Mouse (Mus musculus) hindbrain, embryonic 11.5 days (tissue): ENCODE results near the gene Ptpn14. TPM values are rescaled to one million over a fixed set of nuclear protein-coding genes. Genes with fewer than 3 reads are reported as not detected.

Source experiments
- ATAC-seq: fragments of 200-750 bp; cut with Nextera tagmentation; 2 replicates; pipeline ENCODE4 v1.8.0; 2017; ENCODE audit warnings: mild to moderate bottlenecking, moderate TSS enrichment, moderate library complexity; ENCODE audit not compliant: low FRiP score
- DNase-seq: peaks from one replicate; pipeline ENCODE4 v3.0.0-alpha.2; 2015; ENCODE audit warnings: low spot score
- H3K27ac ChIP-seq: fragments of 300-500 bp; sonication (generic); 2 replicates; pipeline ENCODE4 v1.5.1; 2014; ENCODE audit warnings: mild to moderate bottlenecking, low read depth, low read length
- H3K27me3 ChIP-seq: fragments of 300-500 bp; sonication (generic); 2 replicates; pipeline ENCODE4 v1.6.1; 2014; ENCODE audit warnings: mild to moderate bottlenecking, low read length, moderate library complexity, mixed read lengths; ENCODE audit not compliant: control insufficient read depth, insufficient read depth
- H3K36me3 ChIP-seq: fragments of 300-500 bp; sonication (generic); 2 replicates; pipeline ENCODE4 v1.6.1; 2014; ENCODE audit warnings: mild to moderate bottlenecking, low read length, moderate library complexity, mixed read lengths; ENCODE audit not compliant: control insufficient read depth, insufficient read depth
- H3K4me1 ChIP-seq: fragments of 300-500 bp; sonication (generic); replicated peaks from 2 replicates; pipeline ENCODE4 v1.6.1; 2014; ENCODE audit warnings: low read length, mixed read lengths; ENCODE audit not compliant: control insufficient read depth, insufficient read depth
- H3K4me2 ChIP-seq: fragments of 300-500 bp; sonication (generic); replicated peaks from 2 replicates; pipeline ENCODE4 v1.6.1; 2014; ENCODE audit warnings: mild to moderate bottlenecking, low read depth, low read length
- H3K4me3 ChIP-seq: fragments of 300-500 bp; sonication (generic); 2 replicates; pipeline ENCODE4 v1.5.1; 2014; ENCODE audit warnings: low read depth, low read length
- H3K9ac ChIP-seq: fragments of 300-500 bp; sonication (generic); 2 replicates; pipeline ENCODE4 v1.6.1; 2014; ENCODE audit warnings: low read depth, low read length
- H3K9me3 ChIP-seq: fragments of 300-500 bp; sonication (generic); 2 replicates; pipeline ENCODE4 v1.6.1; 2016; ENCODE audit warnings: low read length; ENCODE audit not compliant: control insufficient read depth
- WGBS: fragments of 180-500 bp; shearing (Covaris S2); extraction: QIAGEN DNeasy Blood & Tissue Kit; methylation state at CpG from one replicate; pipeline ENCODE4 v1.1.7; 2014; 5-methylcytosine and 5-hydroxymethylcytosine counted together
- polyA plus RNA-seq: library from polyadenylated mRNA; unstranded; fragments of >200 nt; fragmentation: Nextera tagmentation; extraction: Ambion mirVana; gene quantifications from 2 replicates; pipeline ENCODE4 v1.2.1, GENCODE M21; 2014

The Ptpn14 gene
- polyA plus RNA-seq, 1 experiment from 2014 or later: 7.2 TPM

- no peak overlapping the region for H3K27ac ChIP-seq
- no peak overlapping the region for H3K4me2 ChIP-seq
- H3K9me3 ChIP-seq: no peaks in the 10 kb centered on the region
- no peak for DNase-seq
- H3K4me1 ChIP-seq: no peaks in the 10 kb centered on the region; the same call in 1 of the 2 replicates
- no peak overlapping the region for H3K9ac ChIP-seq
- 72% methylated on average over 10 of the region's 10 CpGs for WGBS
- no peak overlapping the region for H3K4me3 ChIP-seq
- no peaks in the 10 kb centered on the region for H3K36me3 ChIP-seq
- ATAC-seq: no peak
- H3K27me3 ChIP-seq: no peaks in the 10 kb centered on the region
Measured at GRCm38 (mm10) chr1:189767164-189767563, 39.1 kb downstream of the Ptpn14 start.

GRCm38 (mm10) chr1:189767910-189768309 is 39.8 kb downstream of the Ptpn14 start:
- Histone ChIP-seq H3K27me3 (no peaks in the 10 kb centered on the region), H3K4me2 (no peak overlapping the region), H3K9me3 (no peaks in the 10 kb centered on the region), H3K4me1 (no peaks in the 10 kb centered on the region; the same call in 1 of the 2 replicates), H3K36me3 (no peaks in the 10 kb centered on the region), H3K9ac (no peak overlapping the region), H3K4me3 (no peak overlapping the region), H3K27ac (no peak overlapping the region)
- ATAC-seq (no peak), DNase-seq (no peak)
- WGBS: 69% methylated on average over 9 of the region's 9 CpGs

- Histone ChIP-seq H3K9ac (no peak overlapping the region), H3K27me3 (no peaks in the 10 kb centered on the region), H3K4me3 (no peak overlapping the region), H3K4me2 (no peak overlapping the region), H3K9me3 (no peaks in the 10 kb centered on the region), H3K4me1 (no peaks in the 10 kb centered on the region; the same call in 1 of the 2 replicates), H3K36me3 (no peaks in the 10 kb centered on the region), H3K27ac (no peak overlapping the region)
- ATAC-seq (no peak), DNase-seq (no peak)
- WGBS: 87% methylated on average over 3 of the region's 3 CpGs
Measured at GRCm38 (mm10) chr1:189770516-189770915, 42.4 kb downstream of the Ptpn14 start.

GRCm38 (mm10) chr1:189772707-189773106 is 44.6 kb downstream of the Ptpn14 start:
- Histone ChIP-seq H3K4me3 (no peak overlapping the region), H3K9me3 (no peaks in the 10 kb centered on the region), H3K4me1 (no peaks in the 10 kb centered on the region; the same call in 1 of the 2 replicates), H3K27ac (no peak overlapping the region), H3K36me3 (no peaks in the 10 kb centered on the region), H3K27me3 (no peaks in the 10 kb centered on the region), H3K9ac (no peak overlapping the region), H3K4me2 (no peak overlapping the region)
- ATAC-seq (no peak), DNase-seq (no peak)
- WGBS: 90% methylated on average over 10 of the region's 10 CpGs

GRCm38 (mm10) chr1:189774778-189775177 is 46.7 kb downstream of the Ptpn14 start:
- H3K27me3 ChIP-seq: no peaks in the 10 kb centered on the region
- H3K27ac ChIP-seq: no peak overlapping the region
- WGBS: 85% methylated on average over 1 of the region's 1 CpGs
- no peak for DNase-seq
- H3K9me3 ChIP-seq: no peaks in the 10 kb centered on the region
- H3K36me3 ChIP-seq: no peaks in the 10 kb centered on the region
- no peak overlapping the region for H3K4me2 ChIP-seq
- no peak overlapping the region for H3K9ac ChIP-seq
- H3K4me3 ChIP-seq: no peak overlapping the region
- ATAC-seq: no peak
- no peaks in the 10 kb centered on the region for H3K4me1 ChIP-seq

- ATAC-seq: no peak
- no peak overlapping the region for H3K27ac ChIP-seq
- H3K9ac ChIP-seq: no peak overlapping the region
- DNase-seq: no peak
- WGBS: 83% methylated on average over 6 of the region's 6 CpGs
- H3K27me3 ChIP-seq: no peaks in the 10 kb centered on the region
- no peaks in the 10 kb centered on the region for H3K9me3 ChIP-seq
- no peak overlapping the region for H3K4me2 ChIP-seq
- H3K36me3 ChIP-seq: no peaks in the 10 kb centered on the region
- H3K4me1 ChIP-seq: no peaks in the 10 kb centered on the region
- no peak overlapping the region for H3K4me3 ChIP-seq
Measured at GRCm38 (mm10) chr1:189777207-189777606, 49.1 kb downstream of the Ptpn14 start.

- Histone ChIP-seq H3K9ac (no peak overlapping the region), H3K4me2 (no peak overlapping the region), H3K4me1 (no peaks in the 10 kb centered on the region), H3K9me3 (no peaks in the 10 kb centered on the region), H3K27me3 (no peaks in the 10 kb centered on the region), H3K4me3 (no peak overlapping the region), H3K36me3 (no peaks in the 10 kb centered on the region), H3K27ac (no peak overlapping the region)
- no peak for ATAC-seq
- 50% methylated on average over 5 of the region's 5 CpGs for WGBS
- DNase-seq: no peak
Measured at GRCm38 (mm10) chr1:189778343-189778742, 50.3 kb downstream of the Ptpn14 start.

- Histone ChIP-seq H3K36me3 (no peaks in the 10 kb centered on the region), H3K4me1 (no peaks in the 10 kb centered on the region), H3K27me3 (no peaks in the 10 kb centered on the region), H3K27ac (no peak overlapping the region), H3K9me3 (no peaks in the 10 kb centered on the region), H3K4me2 (no peak overlapping the region), H3K4me3 (no peak overlapping the region), H3K9ac (no peak overlapping the region)
- DNase-seq (no peak), ATAC-seq (no peak)
- 61% methylated on average over 3 of the region's 3 CpGs for WGBS
Measured at GRCm38 (mm10) chr1:189779226-189779625, 51.2 kb downstream of the Ptpn14 start.

GRCm38 (mm10) chr1:189781721-189782345 is 53.8 kb downstream of the Ptpn14 start:
- no peak for ATAC-seq
- Histone ChIP-seq H3K4me1 (0 out of 2 replicates have a peak, but pooled peaks cover 2% of the 10 kb centered on the region), H3K9me3 (no peaks in the 10 kb centered on the region), H3K9ac (no peak overlapping the region), H3K36me3 (no peaks in the 10 kb centered on the region), H3K4me2 (no peak overlapping the region), H3K27me3 (no peaks in the 10 kb centered on the region), H3K27ac (no peak overlapping the region), H3K4me3 (no peak overlapping the region)
- DNase-seq: no peak
- 81% methylated on average over 10 of the region's 10 CpGs for WGBS
